Mouse (Mus musculus): ENCODE results near the gene Gm49318.
"Not testable (repeated sequence)": the region's sequence is repeated elsewhere in the genome, so short reads cannot be mapped to it uniquely, and the experiment has no call there.

The Gm49318 gene

GRCm38 (mm10) chr9:22070791-22071573 lies at the start of gene Gm49318, which contains the start of gene Zfp653:
Gene Gm49318, minus strand, starts transcription at chr9:22071259.
Gene Zfp653, minus strand, starts transcription at chr9:22071376.
- DNase-seq (ENCODE audit: low spot score in 2 of 2), result peak; percentile 96 to 97

GRCm38 (mm10) chr9:22119543-22119942 lies 48.5 kb upstream of the Gm49318 start:
- DNase-seq (ENCODE audit: low spot score in 2 of 2), result no peak

GRCm38 (mm10) chr9:22117754-22118456 lies 46.8 kb upstream of the Gm49318 start:
- no peak for DNase-seq (ENCODE audit: low spot score in 2 of 2)

- peak; percentile 94 to 96 for DNase-seq (ENCODE audit: low spot score in 2 of 2)
These were observed 45.8 kb upstream of the Gm49318 start, which contains the start of gene Elof1 for GRCm38 (mm10) chr9:22116740-22117426. Gene Elof1, minus strand, starts transcription at chr9:22117172.

- no peak for DNase-seq (ENCODE audit: low spot score in 2 of 2)
These were observed 45.0 kb upstream of the Gm49318 start for GRCm38 (mm10) chr9:22116086-22116485.

GRCm38 (mm10) chr9:22115635-22116034 lies 44.6 kb upstream of the Gm49318 start:
- no peak for DNase-seq (ENCODE audit: low spot score in 2 of 2)

- no peak for DNase-seq (ENCODE audit: low spot score in 2 of 2)
These were observed 37.1 kb upstream of the Gm49318 start for GRCm38 (mm10) chr9:22108194-22108593.

- no peak for DNase-seq (ENCODE audit: low spot score in 2 of 2)
These were observed 28.9 kb upstream of the Gm49318 start for GRCm38 (mm10) chr9:22099922-22100321.

- DNase-seq (ENCODE audit: low spot score in 2 of 2), result no peak
These were observed 28.1 kb upstream of the Gm49318 start, which contains the start of gene Cnn1 for GRCm38 (mm10) chr9:22098993-22099696. Gene Cnn1, plus strand, starts transcription at chr9:22099216.

- peak; percentile 69 to 84 for DNase-seq (ENCODE audit: low spot score in 2 of 2)
These were observed 24.8 kb upstream of the Gm49318 start for GRCm38 (mm10) chr9:22095854-22096307.

GRCm38 (mm10) chr9:22092746-22093145 lies 21.7 kb upstream of the Gm49318 start:
- no peak for DNase-seq (ENCODE audit: low spot score in 2 of 2)

GRCm38 (mm10) chr9:22089986-22090385 lies 18.9 kb upstream of the Gm49318 start:
- no peak for DNase-seq (ENCODE audit: low spot score in 2 of 2)

GRCm38 (mm10) chr9:22089281-22089680 lies 18.2 kb upstream of the Gm49318 start:
- DNase-seq (ENCODE audit: low spot score in 2 of 2), result no peak

GRCm38 (mm10) chr9:22087034-22087618 lies 16.1 kb upstream of the Gm49318 start:
- DNase-seq (ENCODE audit: low spot score in 2 of 2), result no peak

GRCm38 (mm10) chr9:22086012-22086411 lies 15.0 kb upstream of the Gm49318 start:
- no peak for DNase-seq (ENCODE audit: low spot score in 2 of 2)

- DNase-seq (ENCODE audit: low spot score in 2 of 2), result peak; percentile 96 to 97
These were observed 14.2 kb upstream of the Gm49318 start, which contains the start of gene Ecsit for GRCm38 (mm10) chr9:22085022-22085834. Gene Ecsit, minus strand, starts transcription at chr9:22085438.

- DNase-seq (ENCODE audit: low spot score in 2 of 2), result no peak
These were observed 13.6 kb upstream of the Gm49318 start for GRCm38 (mm10) chr9:22084667-22085021.

- DNase-seq (ENCODE audit: low spot score in 2 of 2), result no peak
These were observed 5.2 kb upstream of the Gm49318 start for GRCm38 (mm10) chr9:22076223-22076622.

GRCm38 (mm10) chr9:22075778-22076177 lies 4.7 kb upstream of the Gm49318 start:
- DNase-seq (ENCODE audit: low spot score in 2 of 2), result not testable (repeated sequence)

- no peak for DNase-seq (ENCODE audit: low spot score in 2 of 2)
These were observed 1.2 kb upstream of the Gm49318 start for GRCm38 (mm10) chr9:22072276-22072675.

Measured in heart, adult 9 months (tissue).